Mouse (Mus musculus): Measurements from ENCODE around the gene Gm26992. TPM values are rescaled to one million over a fixed set of nuclear protein-coding genes. Genes with fewer than 3 reads are reported as not detected.

The Gm26992 gene
- 0.14 and 0.26 TPM in 2 replicates for polyA plus RNA-seq (2012; rRNA removed)

GRCm38 (mm10) chrX:103421710-103422109, at the start of gene Gm26992:
Gene Gm26992 (plus strand): TSS chrX:103422010.

DNA sequence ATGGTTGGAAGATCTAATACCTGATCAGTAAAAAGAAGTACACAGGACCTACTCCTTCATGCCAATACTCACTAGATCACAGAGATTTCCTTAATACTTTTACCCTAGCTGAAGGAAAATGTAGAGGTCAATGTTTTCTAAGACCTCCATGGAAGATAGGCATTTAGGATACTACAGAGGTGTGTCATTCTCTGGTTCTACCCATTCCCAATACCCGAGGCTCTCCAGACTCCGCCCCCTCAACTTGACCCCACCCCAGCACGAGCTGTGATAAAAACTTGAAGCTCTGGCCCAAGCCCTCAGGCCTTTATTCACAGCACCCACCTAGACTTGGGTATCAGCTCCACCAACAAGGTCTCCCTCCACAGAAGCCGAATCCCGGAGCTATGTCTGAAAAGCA, 7.6 kb upstream of the Gm26992 start, which contains the start of gene Tsx:
Gene Tsx, plus strand, starts transcription at position 301 of the 400 bp plus-strand sequence.

Other genes with a start within 250 kb of the Gm26992 start
- 0.02 TPM in 2 replicates for gene Nap1l2, start 235.4 kb upstream of the Gm26992 start, polyA plus RNA-seq (2012; rRNA removed)
- gene Cdx4, start 100.6 kb upstream of the Gm26992 start, polyA plus RNA-seq (2012; rRNA removed): not detected in 2 replicates
- gene Chic1, start 65.5 kb upstream of the Gm26992 start, polyA plus RNA-seq (2012; rRNA removed): 0.25 and 0.29 TPM in 2 replicates
- 0.06 TPM in 1 of 2 replicates, not detected in the other for gene Tsx, start 7.5 kb upstream of the Gm26992 start, polyA plus RNA-seq (2012; rRNA removed)
- not detected in 2 replicates for gene Zcchc13, start 208.6 kb downstream of the Gm26992 start, polyA plus RNA-seq (2012; rRNA removed)

Data from liver, embryonic 18 days (tissue).